Mouse (Mus musculus) layer of hippocampus, adult 8-10 months (tissue): ENCODE measurements at regions not wholly inside any gene's neighbourhood (a gene's known extent, or its start where the extent isn't known, plus 50 kb on each side); places are given as distances from the start of the nearest gene placed in this dataset.

Experiments
- DNase-seq, 2 experiments: peaks; one replicate each; pipeline ENCODE4 v3.0.0; 2022; ENCODE audit warnings: low spot score in 2 of 2

- DNase-seq: no peak
Observed at GRCm38 (mm10) chr10:87432306-87432705, 61.2 kb downstream of the Ascl1 start.

GRCm38 (mm10) chr10:87419940-87420385 is 73.5 kb downstream of the Ascl1 start:
- DNase-seq: no peak

- DNase-seq: no peak
Observed at GRCm38 (mm10) chr10:87419245-87419939, 74.1 kb downstream of the Ascl1 start.

- DNase-seq: no peak
Observed at GRCm38 (mm10) chr10:87394296-87394921, 99.1 kb downstream of the Ascl1 start.

- DNase-seq: no peak
Observed at GRCm38 (mm10) chr10:87389148-87389547, 104.3 kb downstream of the Ascl1 start.

GRCm38 (mm10) chr10:87385276-87385675 is 108.2 kb downstream of the Ascl1 start:
- no peak for DNase-seq

GRCm38 (mm10) chr10:87384606-87385206 is 108.8 kb downstream of the Ascl1 start:
- DNase-seq: no peak

GRCm38 (mm10) chr10:87351400-87352172 is 141.9 kb downstream of the Ascl1 start:
- peak; percentile 18 to 37 for DNase-seq

GRCm38 (mm10) chr10:87351079-87351399 is 142.4 kb downstream of the Ascl1 start:
- no peak for DNase-seq

- DNase-seq: no peak
Observed at GRCm38 (mm10) chr10:87335176-87335575, 158.3 kb downstream of the Ascl1 start.

GRCm38 (mm10) chr10:87333311-87333710 is 160.1 kb downstream of the Ascl1 start:
- peak; percentile 7 to 8 for DNase-seq

- no peak for DNase-seq
Observed at GRCm38 (mm10) chr10:87329471-87329870, 164.0 kb downstream of the Ascl1 start.

- no peak for DNase-seq
Observed at GRCm38 (mm10) chr10:87325769-87326168, 167.7 kb downstream of the Ascl1 start.

GRCm38 (mm10) chr10:87325143-87325542 is 168.3 kb downstream of the Ascl1 start:
- DNase-seq: no peak

GRCm38 (mm10) chr10:87309601-87310062 is 183.8 kb downstream of the Ascl1 start:
- DNase-seq: no peak

GRCm38 (mm10) chr10:87308815-87309396 is 184.6 kb downstream of the Ascl1 start:
- no peak for DNase-seq

- no peak for DNase-seq
Observed at GRCm38 (mm10) chr10:87297166-87297565, 196.3 kb downstream of the Ascl1 start.

GRCm38 (mm10) chr10:87293317-87293716 is 200.1 kb downstream of the Ascl1 start:
- DNase-seq: no peak

- DNase-seq: no peak
Observed at GRCm38 (mm10) chr10:87286831-87287230, 206.6 kb downstream of the Ascl1 start.

GRCm38 (mm10) chr10:87284296-87284695 is 209.2 kb downstream of the Ascl1 start:
- DNase-seq: peak; percentile 10
